Mouse (Mus musculus) myocyte (in vitro differentiated cells): ENCODE data around the gene Fbxl18.

ENCODE experiments used
- CEBPB ChIP-seq: IDR thresholded peaks from 2 replicates; pipeline ENCODE4 v1.6.1; 2011; ENCODE audit warnings: mild to moderate bottlenecking, moderate library complexity; ENCODE audit not compliant: poor library complexity, insufficient read depth, severe bottlenecking
- MAX ChIP-seq: IDR thresholded peaks from one replicate; pipeline ENCODE4 v1.6.1; 2011; ENCODE audit warnings: low read depth, mild to moderate bottlenecking, control low read depth
- MYOG ChIP-seq, 3 experiments: IDR thresholded peaks; one replicate each; pipeline ENCODE4 v1.6.1; 2011; ENCODE audit warnings: control low read depth in 2 of 3, low read depth in 2 of 3, mild to moderate bottlenecking in 2 of 3; ENCODE audit not compliant: insufficient read length in 2 of 3, control insufficient read depth in 1 of 3, insufficient read depth in 1 of 3
- POLR2A ChIP-seq: IDR thresholded peaks from one replicate; pipeline ENCODE4 v1.6.1; 2011; ENCODE audit warnings: low read depth, mild to moderate bottlenecking, control low read depth, moderate library complexity; ENCODE audit not compliant: insufficient read length
- POLR2AphosphoS2 ChIP-seq: IDR thresholded peaks from one replicate; pipeline ENCODE4 v1.6.1; 2011; ENCODE audit warnings: low read depth, control low read depth; ENCODE audit not compliant: insufficient read length
- REST ChIP-seq: IDR thresholded peaks from one replicate; pipeline ENCODE4 v1.6.1; 2011; ENCODE audit warnings: mild to moderate bottlenecking, control low read depth, moderate library complexity; ENCODE audit not compliant: insufficient read depth, insufficient read length
- SRF ChIP-seq: IDR thresholded peaks from one replicate; pipeline ENCODE4 v1.6.1; 2011; ENCODE audit warnings: low read depth; ENCODE audit not compliant: control insufficient read depth, insufficient read length
- TCF12 ChIP-seq: IDR thresholded peaks from one replicate; pipeline ENCODE4 v1.6.1; 2011; ENCODE audit warnings: mild to moderate bottlenecking, control low read depth; ENCODE audit not compliant: poor library complexity, insufficient read depth, severe bottlenecking
- TCF3 ChIP-seq: IDR thresholded peaks from one replicate; pipeline ENCODE4 v1.6.1; 2011; ENCODE audit warnings: low read depth, control low read depth; ENCODE audit not compliant: insufficient read length
- USF1 ChIP-seq: IDR thresholded peaks from one replicate; pipeline ENCODE4 v1.6.1; 2011; ENCODE audit warnings: low read depth, mild to moderate bottlenecking, control low read depth, moderate library complexity

DNA sequence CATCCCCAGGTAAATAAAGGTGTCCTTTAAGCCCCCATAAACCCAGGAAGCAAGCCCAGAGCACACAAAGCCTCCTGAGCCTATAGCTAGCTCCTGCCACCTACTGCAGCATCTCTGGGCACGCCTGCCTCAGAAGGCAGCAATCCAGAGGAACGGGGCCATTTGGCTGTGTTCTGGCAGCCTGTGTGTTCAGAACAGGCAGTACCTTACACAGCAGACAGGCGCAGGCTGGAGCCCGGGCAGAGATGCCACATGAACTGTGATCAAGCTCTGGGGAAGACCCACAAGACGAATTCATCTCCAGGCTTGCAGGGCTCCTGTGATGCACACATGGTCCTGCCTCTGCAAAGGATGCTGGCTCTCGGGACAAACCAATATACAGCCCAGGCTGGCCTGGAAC, 15.0 kb downstream of the Fbxl18 start:
- no peak for TF ChIP-seq USF1
- no peak for TF ChIP-seq SRF
- TF ChIP-seq MAX, result no peak
- no peak for TF ChIP-seq POLR2A
- no peak for TF ChIP-seq MYOG (IDR thresholded peaks at IDR 0.05; ENCODE audit: control insufficient read depth in 1 of 3, insufficient read depth in 1 of 3, insufficient read length in 2 of 3, low read depth in 2 of 3)
- no peak for TF ChIP-seq TCF12
- TF ChIP-seq REST, result no peak
- no peak for TF ChIP-seq CEBPB
- TF ChIP-seq POLR2AphosphoS2, result no peak
- TF ChIP-seq TCF3, result no peak
